Mouse (Mus musculus) CH12.LX (cell line): ENCODE measurements at regions not wholly inside any gene's neighbourhood (a gene's known extent, or its start where the extent isn't known, plus 50 kb on each side); places are given as distances from the start of the nearest gene placed in this dataset.

Experiments
- CTCF ChIP-seq, 2 experiments: IDR thresholded peaks in 1 of 2; conservative IDR thresholded peaks in 1 of 2; 2 replicates each; pipeline ENCODE4 v1.5.1; 2011 to 2012; ENCODE audit warnings: low read depth in 2 of 2, low read length in 2 of 2, improper control_type of control experiment in 1 of 2, inconsistent platforms in 1 of 2, mild to moderate bottlenecking in 1 of 2, moderate library complexity in 1 of 2
- USF1 ChIP-seq: IDR thresholded peaks from 2 replicates; pipeline ENCODE4 v1.6.1; 2014; ENCODE audit warnings: low read depth, mild to moderate bottlenecking, inconsistent platforms, low read length, improper control_type of control experiment

GRCm38 (mm10) chr8:12492461-12492860 is 80.4 kb upstream of the Spaca7 start:
- TF ChIP-seq CTCF (conservative IDR thresholded peaks at IDR 0.05 in 1 of 2, IDR thresholded peaks at IDR 0.05 in 1 of 2; ENCODE audit: low read depth in 2 of 2, low read length in 2 of 2) (no peak), USF1 (no peak)
